Mouse (Mus musculus): ENCODE measurements around the gene Mbnl2.

Mbnl2 gene

DNA sequence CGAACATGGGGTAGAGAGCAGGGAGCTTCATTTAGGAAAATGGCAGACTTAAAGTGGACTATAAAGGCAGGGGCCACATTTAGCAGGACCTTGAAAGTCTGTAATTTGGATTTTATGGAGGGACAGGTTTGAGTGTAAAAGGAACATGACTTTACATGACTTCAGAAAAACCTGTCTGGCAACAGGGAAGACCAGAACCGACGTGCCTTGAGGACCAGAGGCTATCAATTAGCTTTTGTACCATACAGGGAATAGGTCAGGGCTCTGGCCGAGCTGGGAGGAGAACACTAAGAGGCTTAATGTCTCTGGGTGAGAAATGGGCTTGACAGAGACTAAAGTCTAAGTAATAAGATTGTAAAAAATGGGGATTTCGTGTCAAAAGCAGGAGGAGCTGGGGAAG lies 1.7 kb upstream of the Mbnl2 start:
- DNase-seq (ENCODE audit: low read depth, low spot score): no peak

DNA sequence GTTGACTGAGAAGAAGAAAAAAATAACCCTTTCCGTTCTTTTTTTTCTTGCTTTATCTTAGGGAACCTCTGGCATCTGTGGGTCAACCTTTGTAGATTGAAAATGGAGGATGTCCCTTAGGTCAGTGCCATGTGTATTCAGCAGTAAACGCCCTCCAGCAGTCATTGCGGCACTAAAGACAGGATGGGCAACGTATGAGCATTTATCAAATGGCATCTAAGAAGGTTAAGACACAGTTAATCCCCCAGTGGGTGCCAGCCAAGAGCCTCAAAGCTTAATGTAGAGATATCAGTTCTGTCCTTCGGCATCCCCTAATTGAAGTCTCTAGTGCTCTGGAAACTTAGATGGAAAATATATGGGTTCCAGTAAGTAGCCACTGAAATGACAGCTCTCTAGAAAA lies 723 bp upstream of the Mbnl2 start:
- no peak for DNase-seq (ENCODE audit: low read depth, low spot score)

DNA sequence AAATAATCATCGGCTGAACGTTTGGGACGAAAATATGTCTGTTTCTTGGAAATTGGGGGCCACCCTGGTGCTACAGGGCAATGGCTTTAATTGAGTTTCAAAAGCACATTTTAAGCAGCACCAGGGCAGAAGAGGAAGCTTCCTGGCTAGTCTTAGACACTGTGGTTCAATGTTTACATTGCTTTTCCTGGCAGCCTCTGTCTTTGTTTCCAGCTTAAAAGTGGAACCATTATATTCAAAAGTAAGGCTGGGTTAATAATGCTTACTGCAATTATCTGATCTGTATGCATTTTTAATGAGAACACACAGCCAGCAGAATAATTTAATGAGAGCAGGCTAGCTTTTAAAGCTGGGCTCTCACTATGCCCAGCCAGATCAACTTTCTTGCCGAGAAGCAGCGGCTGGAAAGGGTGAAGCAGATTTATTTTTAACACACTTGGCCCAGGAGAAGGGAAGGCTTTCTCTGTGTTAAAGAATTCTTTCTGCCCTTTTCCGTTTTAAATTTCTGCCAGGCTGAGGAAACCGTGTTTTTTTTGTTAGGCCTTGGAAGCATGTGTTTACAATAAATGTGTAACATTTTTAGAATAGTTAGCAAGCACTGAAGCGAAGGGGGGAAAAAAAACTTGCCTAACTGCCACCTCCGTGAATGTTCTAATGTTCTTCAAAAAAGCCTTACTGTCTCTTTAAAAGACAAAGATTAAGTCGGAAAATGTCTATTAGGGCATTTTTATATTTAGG lies 1.0 kb downstream of the Mbnl2 start:
- DNase-seq (ENCODE audit: low read depth, low spot score): no peak

DNA sequence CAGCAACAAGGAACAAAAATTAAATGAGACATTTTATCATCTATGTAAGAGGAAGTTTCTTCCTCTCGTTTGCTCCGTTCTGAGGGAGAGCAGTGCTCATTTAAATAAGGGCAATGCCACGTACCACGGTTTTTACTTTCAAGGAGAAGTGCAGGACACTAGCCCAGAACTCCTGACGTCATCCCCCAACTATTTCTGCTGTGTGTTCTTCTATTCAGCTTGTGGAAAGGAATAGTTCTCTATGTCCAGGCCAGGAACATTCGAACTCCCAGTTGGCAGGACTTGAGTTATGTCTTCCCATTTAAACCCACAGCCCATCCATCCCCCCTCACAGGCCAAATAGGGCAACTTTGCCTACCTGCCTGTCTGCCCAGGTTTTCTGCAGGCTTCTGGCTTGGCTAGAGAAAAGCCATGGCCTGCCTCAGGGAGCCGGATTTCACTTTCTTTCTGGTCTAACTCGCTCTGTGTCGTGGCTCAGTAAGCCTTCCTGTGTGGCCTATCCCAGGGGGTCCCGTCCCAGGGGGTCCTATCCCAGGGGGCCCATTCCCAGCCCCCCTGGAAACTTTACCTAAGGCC lies 1.7 kb downstream of the Mbnl2 start:
- no peak for DNase-seq (ENCODE audit: low read depth, low spot score)

DNA sequence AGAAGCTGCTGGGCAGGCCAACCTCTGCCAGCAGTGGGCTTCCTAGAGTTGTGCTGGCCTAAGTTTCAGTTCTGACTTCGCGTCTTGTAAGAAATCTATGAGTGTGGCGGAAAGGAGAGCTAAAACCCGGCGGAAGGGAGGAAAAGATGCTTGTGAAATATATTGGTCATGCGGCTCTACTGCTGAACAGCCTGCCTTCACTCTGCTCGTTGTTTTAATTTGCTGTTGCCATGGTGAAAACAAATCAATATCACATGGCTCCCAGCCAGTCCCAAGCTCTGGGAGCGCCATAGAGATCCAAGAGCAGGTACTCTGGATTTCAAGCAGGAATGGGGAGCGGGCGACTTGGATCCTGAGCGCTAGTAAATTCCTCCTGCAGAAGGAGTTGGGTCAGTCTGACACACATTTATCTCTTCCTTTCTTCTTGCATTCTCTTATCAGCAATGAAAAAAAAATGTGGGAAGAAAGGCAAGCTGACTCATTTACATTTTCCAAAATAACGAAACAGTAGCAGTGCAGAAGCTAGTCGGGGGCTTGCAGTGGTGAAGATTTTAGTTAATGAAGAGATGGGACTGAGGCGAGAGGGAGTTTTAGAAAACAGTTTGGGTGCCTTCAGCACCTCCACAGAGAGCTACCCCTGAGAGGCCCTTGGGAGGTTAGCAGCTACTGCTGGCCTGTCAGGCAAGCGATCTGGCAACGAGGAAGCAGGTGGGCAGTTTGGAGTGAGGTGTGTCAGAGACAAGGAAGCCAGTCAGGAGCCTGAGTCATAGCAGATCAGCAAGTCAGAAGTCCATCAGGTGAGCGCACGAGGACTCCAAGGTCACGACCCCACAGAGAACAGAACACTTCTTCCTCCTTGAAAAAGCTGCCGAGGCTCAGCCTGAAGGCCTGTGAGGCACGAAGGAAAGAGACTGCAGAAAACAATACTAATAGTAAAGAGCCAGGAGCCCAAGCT lies 3.1 kb downstream of the Mbnl2 start:
- no peak for DNase-seq (ENCODE audit: low read depth, low spot score)

DNA sequence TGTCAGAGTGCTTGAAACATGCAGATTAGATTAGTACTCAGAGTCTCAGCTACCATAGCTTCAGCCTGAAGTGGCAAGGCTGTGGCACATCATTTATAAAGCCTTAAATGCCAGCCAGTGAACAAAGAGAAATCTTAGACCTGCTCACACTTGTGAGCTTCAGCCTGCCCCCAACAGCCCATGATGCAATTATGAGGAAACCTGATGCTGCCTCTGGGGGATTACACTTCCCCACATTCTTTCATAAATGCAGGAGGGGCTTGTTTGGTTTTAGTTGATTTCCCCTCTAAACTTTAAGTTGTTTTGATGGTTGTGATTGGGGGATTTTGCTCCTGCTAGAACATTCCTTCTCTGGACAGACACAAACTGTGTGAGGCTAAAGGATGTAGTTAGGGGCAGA lies 4.7 kb downstream of the Mbnl2 start:
- no peak for DNase-seq (ENCODE audit: low read depth, low spot score)

DNA sequence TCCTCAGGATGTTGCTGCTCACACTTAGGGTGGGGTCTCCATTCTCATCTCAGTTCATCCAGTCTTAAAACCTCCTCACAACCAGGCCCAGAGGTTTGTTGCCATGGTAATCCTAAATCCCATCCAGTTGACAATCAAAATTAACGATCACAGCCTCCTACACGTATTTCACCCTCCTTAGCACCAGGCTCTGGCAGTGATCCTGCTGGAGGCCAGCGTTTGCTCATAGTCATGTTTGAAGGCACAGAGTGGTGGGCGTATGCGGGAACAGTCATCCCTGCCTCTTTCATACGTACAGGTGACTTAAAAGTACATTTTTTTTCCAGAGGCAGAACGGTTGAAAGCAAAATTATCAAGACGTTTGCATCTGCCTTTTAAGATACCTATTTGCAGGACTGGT lies 8.3 kb downstream of the Mbnl2 start:
- no peak for DNase-seq (ENCODE audit: low read depth, low spot score)

DNA sequence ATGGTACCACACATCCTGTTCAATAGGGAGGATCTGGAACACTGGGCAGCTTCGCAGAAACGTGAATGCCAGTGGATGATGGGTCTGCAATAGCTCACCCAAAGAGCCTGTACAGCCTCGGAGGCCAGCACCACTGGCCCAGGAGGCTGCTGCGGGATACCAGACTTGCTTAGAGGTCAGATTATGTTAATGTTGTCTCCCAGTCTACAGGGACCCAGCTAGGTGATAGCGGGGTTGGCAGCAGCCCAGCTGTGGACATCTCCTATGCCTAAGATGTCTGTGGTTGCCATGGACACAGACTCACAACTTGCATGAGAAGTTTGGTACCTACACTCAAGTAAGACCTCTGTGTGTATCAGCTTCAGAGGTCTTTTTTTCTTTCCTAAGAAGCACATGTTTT lies 9.0 kb downstream of the Mbnl2 start:
- DNase-seq (ENCODE audit: low read depth, low spot score): no peak

DNA sequence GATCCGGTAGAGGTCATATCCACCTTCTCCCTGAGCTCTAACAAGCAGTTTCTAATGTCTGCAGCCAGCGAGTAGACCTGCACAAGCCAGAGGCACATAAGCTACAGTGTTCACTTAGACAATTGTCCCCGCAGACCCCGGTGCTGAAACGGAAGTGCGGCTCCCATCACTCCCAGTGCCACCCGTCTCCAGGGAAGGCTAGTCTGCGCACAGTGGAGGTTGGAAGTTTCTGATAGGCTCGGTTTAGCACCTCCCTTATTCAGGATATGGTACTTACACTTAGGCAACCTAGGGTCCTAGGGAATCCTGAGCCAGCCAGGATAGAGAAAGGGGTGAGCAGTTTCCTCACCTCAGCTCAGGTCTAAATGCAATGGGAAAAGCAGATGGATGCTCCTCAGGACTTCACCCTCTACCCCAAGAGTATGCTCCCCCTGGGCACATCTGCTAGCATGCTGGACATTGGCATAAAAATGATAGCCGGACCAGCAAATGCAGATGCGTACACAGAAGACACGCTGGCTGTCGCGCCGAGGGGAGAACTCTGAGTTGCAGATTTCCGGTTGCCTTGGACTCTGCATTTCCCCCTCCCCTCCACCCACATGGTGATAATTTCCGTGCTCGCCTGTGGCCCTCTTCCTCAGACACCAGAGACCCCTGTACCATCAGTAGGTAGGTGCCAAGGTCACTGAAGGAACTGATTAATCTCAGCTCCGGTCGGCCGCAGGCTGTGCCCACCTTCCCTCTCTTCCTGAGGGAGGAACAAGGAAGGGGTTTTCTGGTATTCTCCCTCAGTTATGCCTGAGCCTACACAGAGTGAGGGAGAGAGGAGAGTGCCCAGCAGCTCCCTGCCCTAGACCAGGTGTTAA lies 11.9 kb downstream of the Mbnl2 start:
- no peak for DNase-seq (ENCODE audit: low read depth, low spot score)

DNA sequence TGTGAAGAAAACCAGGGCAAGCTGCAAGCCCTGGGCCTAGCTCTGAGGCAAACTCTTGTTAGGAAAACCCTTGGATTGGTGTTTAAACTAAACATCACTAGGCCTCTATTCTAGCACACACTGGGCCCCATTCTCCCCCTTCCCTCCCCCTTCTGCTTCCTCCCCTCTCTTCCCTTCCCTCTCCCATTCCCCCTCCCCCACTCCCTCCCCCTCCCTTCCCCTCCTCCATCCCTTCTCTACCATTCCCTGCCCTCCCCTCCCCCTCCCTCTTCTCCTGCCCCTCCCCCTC lies 12.5 kb downstream of the Mbnl2 start:
- no peak for DNase-seq (ENCODE audit: low read depth, low spot score)

DNA sequence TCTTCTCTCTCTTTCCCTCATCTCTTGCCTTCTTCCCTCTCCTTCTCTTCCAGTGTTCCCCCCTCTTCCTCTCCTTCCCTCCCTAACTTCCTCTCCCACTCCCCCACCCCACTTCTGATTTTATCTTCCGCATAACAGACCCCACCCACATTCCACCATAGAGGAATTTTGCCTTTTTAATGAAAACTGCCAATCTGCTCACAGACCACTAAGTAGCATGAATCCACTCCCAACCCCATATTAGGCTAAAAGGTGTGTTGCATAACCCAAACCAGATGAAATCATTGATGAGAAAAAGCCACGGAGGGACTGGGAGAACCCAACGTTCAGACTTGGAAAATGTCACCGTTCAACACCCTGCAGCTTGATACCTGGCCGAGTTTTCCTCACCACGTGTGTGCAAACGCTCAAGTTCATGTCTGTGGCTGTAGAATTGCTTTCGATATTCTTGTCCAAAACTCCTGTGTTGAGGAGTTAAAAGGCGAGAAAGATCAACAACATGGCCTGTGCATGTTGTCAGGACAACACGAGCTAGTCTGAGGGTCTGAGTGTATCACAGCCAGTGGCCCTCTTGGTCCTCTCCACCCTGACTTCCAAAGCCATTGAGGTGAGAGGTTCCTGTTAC lies 13.0 kb downstream of the Mbnl2 start:
- DNase-seq (ENCODE audit: low read depth, low spot score): no peak

DNA sequence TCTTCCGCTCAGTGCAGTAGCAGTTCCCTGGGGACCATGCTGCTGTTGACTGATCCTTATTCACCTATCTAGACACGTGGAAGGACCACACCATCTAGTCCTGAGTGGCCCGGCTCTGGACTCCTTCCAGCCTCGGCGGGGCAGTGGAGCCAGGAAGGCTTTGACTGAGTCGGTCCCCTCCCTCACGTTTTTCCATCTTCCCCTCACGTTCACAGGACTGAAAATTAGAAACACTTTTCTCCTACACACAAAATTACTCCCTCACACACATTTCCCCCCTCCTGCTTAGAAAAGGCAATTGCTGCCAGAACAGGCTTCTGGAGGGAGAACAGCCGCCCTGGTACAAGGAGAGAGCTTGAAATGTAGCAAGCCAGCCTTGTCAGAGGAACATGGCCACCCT lies 13.6 kb downstream of the Mbnl2 start:
- no peak for DNase-seq (ENCODE audit: low read depth, low spot score)

DNA sequence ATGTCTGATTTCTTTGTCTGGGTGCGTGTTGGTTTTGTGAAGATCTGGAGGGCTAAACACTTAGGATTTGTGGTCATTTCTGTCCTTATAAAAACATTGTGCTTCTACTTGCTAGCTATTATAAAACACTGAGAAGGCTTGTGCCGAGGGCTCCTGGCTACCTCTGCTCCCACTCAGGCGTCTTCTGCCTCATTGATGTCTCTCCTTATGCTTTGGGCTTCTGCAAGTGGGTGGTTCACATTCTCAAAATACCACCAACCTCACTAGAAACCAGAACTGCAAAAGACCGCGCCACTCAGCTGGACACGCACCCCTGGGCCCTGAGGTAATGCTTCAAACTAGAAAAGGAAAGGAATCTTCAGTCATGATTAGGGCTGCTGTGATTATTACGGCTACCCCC lies 14.1 kb downstream of the Mbnl2 start:
- DNase-seq (ENCODE audit: low read depth, low spot score): no peak

DNA sequence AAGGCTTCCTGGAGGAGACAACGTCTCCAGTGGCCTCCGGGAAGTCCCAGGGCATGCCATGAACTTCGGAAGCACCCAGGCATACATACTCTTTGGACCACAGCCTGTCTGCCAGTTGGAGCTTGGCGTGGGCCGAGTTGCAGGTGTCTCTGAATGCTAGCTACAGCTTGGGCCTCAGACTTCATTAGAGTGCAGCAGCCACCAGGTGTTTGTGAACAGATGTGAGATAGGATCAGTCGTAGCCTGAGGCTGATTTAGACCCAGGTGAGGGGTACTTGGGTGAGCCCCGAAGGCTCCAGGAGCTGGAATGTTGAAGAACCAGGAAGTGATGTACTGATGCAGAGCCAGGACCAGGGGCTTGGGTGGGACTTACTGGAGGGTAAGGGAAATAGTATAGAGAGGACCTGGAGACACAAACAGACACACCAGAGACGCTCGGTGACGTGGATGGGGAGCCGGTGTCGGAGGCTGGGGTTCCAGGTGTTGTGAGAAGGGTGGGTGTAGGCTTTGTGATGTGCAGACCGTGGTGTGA lies 15.8 kb downstream of the Mbnl2 start:
- DNase-seq (ENCODE audit: low read depth, low spot score): no peak

DNA sequence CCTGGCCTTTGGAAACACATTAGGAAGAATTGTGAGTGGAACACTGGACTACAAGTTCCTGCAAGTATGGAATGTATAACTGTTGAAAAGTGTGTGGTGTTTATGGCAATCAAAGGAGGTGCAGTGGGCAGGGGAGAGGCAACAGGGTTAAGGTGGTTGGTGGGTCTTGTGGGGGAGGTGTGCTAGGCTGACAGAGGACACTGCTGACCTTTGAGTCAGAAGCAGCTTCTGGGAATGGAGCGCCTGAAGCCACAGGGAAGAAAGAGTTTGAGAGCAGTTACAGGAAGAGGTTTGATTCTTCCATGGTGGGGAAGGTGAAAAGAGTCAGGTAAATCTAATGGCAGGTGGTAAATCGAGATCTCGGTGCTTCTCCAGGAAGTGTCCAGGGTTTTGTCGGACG lies 16.7 kb downstream of the Mbnl2 start:
- DNase-seq (ENCODE audit: low read depth, low spot score): no peak

DNA sequence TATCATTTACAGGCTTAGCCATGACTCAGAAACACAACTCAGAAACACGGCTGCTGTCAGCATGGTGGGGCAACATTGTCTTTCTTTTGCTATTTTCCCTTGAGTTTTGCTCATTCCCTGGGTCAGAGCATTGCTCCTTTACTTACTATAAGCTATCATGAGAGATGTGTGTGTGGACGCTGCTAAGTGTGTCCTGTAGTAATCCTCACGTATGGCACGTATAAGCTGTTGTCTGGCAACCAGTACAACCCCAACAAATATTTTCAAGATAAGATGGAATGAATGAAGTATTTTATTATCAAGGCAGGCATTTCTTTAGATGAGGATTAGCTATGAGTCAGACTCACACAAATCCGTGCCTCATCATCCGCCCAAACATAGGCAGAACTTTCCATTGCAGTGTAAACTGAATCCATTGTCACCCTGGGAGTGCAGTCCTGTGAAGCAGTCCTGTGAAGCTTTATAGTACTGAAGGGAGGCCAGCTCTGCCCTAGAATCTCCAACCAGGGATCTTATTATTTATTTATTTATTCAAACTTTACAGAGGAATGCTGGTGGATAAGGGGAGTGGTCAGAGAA lies 17.2 kb downstream of the Mbnl2 start:
- DNase-seq (ENCODE audit: low read depth, low spot score): no peak

DNA sequence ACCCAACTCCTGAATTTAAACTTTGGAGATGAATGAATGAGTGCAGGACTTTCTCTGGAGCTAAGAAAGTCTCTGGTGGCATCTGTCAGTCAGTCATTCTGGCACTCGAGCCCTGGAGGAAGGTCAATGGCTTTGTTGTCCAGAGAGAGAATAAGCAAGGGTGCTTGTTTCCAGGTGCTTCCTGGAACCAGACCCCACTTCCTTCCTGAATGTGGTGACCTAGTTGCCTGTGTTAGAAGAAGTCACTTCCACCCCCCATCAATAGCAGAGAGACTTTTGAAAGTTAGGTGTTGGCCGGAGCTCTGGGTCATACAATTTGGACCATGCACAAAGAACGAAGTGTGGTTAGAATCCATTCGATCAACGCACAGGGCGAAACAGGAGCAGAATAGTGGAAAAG lies 19.0 kb downstream of the Mbnl2 start:
- no peak for DNase-seq (ENCODE audit: low read depth, low spot score)

DNA sequence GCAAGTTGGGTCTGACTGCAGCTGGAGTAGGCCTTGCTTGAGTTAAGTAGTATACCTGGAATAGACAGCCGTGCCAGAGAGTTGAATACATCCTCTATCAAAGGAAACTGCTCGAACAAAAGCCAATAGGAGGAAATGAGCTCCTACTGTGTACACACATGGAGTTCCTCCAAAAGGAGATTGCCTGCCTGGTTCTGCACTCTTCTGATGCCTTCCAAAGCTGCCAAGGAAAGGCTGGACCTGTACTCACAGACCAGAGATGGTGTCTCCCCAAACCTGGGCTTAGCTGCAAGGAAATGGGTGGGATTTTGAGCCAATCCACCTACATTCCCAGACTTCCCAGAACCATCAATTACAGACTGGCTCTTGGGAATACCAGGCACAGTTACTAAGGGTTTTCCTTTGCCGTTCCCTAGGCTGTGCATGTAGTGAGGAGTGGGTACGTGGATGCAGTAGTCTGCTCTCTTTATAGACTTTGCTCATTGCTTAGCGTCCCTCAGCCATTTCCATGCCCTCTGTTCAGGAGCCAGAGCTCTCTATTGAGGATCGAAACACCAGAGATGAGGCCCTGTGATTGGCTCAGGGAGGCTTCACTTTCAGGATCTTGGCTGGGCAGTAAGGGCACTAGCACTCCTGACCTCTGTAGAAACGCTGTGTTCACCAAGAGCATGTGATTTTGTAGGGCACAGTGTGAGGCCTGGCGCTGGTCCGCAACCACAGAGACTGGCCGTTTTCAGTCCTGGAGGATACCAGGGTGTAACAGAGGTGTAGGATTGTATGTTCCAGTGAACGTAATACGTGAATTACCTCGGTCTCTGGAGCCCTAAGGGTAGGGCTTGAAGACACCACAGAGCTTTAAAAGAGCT lies 20.1 kb downstream of the Mbnl2 start:
- DNase-seq (ENCODE audit: low read depth, low spot score): no peak

DNA sequence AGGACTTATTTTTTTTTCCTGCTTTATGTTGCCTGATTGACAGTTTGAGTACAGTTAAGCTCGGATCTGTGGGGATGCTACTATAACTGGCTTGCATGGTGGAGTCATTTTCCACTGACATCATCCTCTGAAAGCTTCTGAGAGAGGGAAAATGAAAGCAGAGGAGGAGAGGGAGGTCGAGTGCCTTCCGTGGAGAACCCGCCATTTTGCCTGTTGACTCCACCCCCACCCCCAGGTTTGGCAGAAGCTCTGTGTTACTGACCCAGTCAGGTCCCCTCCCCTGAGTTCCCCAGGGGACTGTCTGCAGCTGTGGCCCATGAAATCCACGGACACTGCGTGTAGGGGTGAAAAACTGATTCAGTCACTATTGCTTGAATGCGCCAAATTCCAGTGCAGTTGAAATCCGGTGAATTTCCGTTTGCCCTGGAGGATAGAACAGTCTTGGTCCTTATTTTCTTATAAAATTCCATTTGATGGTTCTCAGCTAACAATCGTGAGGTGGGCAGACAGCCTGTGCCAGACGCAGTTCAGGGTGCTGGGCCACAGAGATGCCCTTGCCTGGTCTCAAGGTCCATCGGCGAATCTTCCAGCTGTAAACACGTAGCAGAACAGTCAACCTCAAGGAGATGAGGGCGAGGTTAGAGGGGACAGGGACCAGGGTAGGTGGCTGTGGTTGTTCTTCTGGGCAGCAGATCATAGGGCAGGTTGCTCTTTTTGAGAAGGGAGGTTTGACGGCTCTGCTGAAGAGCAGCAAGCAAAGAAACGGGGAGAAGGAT lies 20.9 kb downstream of the Mbnl2 start:
- no peak for DNase-seq (ENCODE audit: low read depth, low spot score)

All from brain, embryonic 18.5 days (tissue).